Mouse (Mus musculus) left cerebral cortex, postnatal 36 days (tissue): Measurements from ENCODE around the gene Gm8279. TPM values are rescaled to one million over a fixed set of nuclear protein-coding genes. Genes with fewer than 3 reads are reported as not detected.
"Not testable (repeated sequence)": the region's sequence is repeated elsewhere in the genome, so short reads cannot be mapped to it uniquely, and the experiment has no call there.

Experiments used
- DNase-seq, 2 experiments: peaks; one replicate each; pipeline ENCODE4 v3.0.0; 2021 to 2022; ENCODE audit warnings: low spot score in 2 of 2, mixed read lengths in 1 of 2
- intact Hi-C: fragments of 180-260 bp; cut with DNase I; formaldehyde crosslinking; loops from one replicate; pipeline ENCODE4 v1.15.1; 2025
- total RNA-seq, 2 experiments: library from RNA; stranded (reverse); gene quantifications; 2 replicates each; pipeline ENCODE4 v1.2.3; 2021

Gene Gm8279
- total RNA-seq, result not detected

GRCm38 (mm10) chr14:5131219-5131618 is at the start of gene Gm8279:
Gene Gm8279, plus strand, starts transcription at chr14:5131519.
- intact Hi-C loops, DNase-seq: not testable (repeated sequence)

- DNase-seq, intact Hi-C loops: not testable (repeated sequence)
Measured at GRCm38 (mm10) chr14:5164235-5164634, 32.9 kb downstream of the Gm8279 start, which contains the start of gene Gm3317. Gene Gm3317, plus strand, starts transcription at chr14:5164535.

GRCm38 (mm10) chr14:5185493-5185892 is 54.2 kb downstream of the Gm8279 start, which contains the start of gene Gm8271:
Gene Gm8271, plus strand, starts transcription at chr14:5185793.
- intact Hi-C loops, DNase-seq: not testable (repeated sequence)

Other genes with a start within 250 kb of the Gm8279 start
- not detected for gene Gm3278, start 239.1 kb upstream of the Gm8279 start, total RNA-seq
- gene Gm8297, start 147.6 kb upstream of the Gm8279 start, total RNA-seq, result not detected
- not detected for gene Gm3298, start 115.6 kb upstream of the Gm8279 start, total RNA-seq
- gene 4930555G01Rik, start 80.9 kb upstream of the Gm8279 start, total RNA-seq, result not detected
- gene Gm8281, start 60.5 kb upstream of the Gm8279 start, total RNA-seq, result 1 to 10 TPM; 1.4 to 2.2 TPM
- gene Gm3317, start 33.0 kb downstream of the Gm8279 start, total RNA-seq, result not detected
- gene Gm8271, start 54.3 kb downstream of the Gm8279 start, total RNA-seq, result not detected
- not detected for gene Gm3526, start 129.1 kb downstream of the Gm8279 start, total RNA-seq
- not detected for gene Gm3542, start 203.4 kb downstream of the Gm8279 start, total RNA-seq